Mouse (Mus musculus): ENCODE results near the gene Shisa3.

DNA sequence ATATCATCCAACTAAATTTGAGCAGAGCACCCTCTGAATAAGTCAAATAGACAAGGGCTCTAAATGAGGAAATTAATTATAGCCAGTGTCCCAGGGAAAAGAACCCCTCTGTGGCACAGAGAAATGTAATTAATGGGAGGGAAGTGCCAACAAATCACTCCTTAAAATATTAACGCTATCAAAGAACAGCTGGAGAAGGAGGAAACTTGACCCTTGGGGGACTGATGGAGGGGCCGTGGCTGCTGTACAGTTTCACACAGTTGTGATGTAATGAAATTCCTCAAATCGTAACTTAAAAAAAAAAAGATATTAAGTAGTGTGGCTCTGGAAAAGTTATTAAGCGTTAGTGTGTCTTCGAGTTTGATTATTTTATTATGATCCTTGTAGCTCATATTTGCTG, 1.7 kb upstream of the Shisa3 start:
- TF ChIP-seq CTCF (IDR thresholded peaks at IDR 0.05; ENCODE audit: insufficient read depth, low read depth, low read length) = no peak
- TF ChIP-seq POLR2A (IDR thresholded peaks at IDR 0.05; ENCODE audit: insufficient read depth, low read depth, low read length) = no peak

Data from olfactory bulb, adult 2 months (tissue).